Comparison of ENCODE assay signal across 8 mouse cellular contexts in the genomic region with DNA sequence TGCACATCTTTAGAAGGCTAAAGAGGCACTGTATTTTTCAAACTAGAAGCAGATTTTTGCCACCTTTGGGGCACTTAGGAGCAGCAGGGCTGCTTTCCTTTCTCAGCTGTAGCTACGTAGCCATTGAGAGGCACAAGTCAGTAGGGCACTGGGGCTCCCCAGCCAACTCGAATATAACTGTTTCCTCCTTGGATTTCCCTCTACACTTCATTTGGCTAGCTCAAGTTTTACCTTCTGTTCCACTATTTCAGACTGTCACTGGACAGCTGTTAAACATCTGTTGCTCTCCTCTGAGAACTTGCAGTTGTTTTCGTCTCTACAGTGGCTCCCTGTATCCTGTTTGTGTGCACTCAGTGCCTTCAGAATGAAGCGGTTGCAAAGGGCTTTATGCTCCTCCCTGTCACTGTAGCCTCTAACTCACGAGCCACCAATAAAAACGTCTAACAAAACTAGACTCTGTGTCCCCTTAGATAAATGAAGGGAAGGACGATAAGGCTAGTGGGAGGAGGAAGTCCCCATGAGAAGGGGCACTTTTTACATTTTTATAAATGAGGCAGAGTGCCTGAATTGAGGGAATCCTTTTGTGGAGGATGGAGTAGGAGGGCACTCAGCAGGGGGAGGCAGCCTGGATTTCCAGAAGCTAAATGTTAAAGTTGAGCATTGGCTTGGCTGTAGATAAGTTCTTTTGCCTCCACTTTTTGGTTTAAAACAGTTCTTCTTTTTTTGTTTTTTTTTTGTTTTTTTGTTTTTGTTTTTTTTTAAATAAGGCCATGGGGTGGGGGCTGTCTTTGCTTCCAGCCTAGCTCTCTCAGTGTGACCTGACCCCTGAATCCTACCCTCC. TPM values are rescaled to one million over a fixed set of nuclear protein-coding genes. Genes with fewer than 3 reads are reported as not detected.
DNase-seq lines count a peak whose midpoint lies in the region; ATAC-seq and TF ChIP-seq lines count a peak whose summit lies in the region.

No protein-coding gene starts in this region.

- 13% methylated on average over 7 of the region's 7 CpGs for WGBS in heart, postnatal 0 days
- 6% methylated on average over 7 of the region's 7 CpGs for WGBS in limb, embryonic 14.5 days
- 23% methylated on average over 7 of the region's 7 CpGs for WGBS in small intestine, adult 2 months

- no peak overlapping the region for H3K9ac ChIP-seq in heart, postnatal 0 days (replicated peaks; ENCODE audit: low read depth, low read length)
- H3K9ac ChIP-seq in limb, embryonic 14.5 days (ENCODE audit: low read depth, low read length, severe bottlenecking), result no peak overlapping the region

- intact Hi-C loops in gastrocnemius, postnatal 36 days (cut with DNase I), result no loop called here

- H3K9me3 ChIP-seq in heart, postnatal 0 days (replicated peaks; ENCODE audit: control insufficient read depth, low read length), result no peaks in the 10 kb centered on the region
- no peaks in the 10 kb centered on the region for H3K9me3 ChIP-seq in limb, embryonic 14.5 days (ENCODE audit: control insufficient read depth, low read length)

- TF ChIP-seq EP300 in heart, postnatal 0 days (IDR thresholded peaks at IDR 0.05; ENCODE audit: low read depth), result no peak

- H3K4me3 ChIP-seq in brown adipose tissue, adult 24 weeks (ENCODE audit: insufficient read depth, low read depth, low read length), result no peak overlapping the region
- no peak overlapping the region for H3K4me3 ChIP-seq in heart, postnatal 0 days (ENCODE audit: low read depth, low read length)
- H3K4me3 ChIP-seq in limb, embryonic 14.5 days (replicated peaks; ENCODE audit: low read length), result no peak overlapping the region
- H3K4me3 ChIP-seq in small intestine, adult 2 months (ENCODE audit: low read depth, low read length), result no peak overlapping the region

- H3K27me3 ChIP-seq in heart, postnatal 0 days (ENCODE audit: control insufficient read depth, insufficient read depth, low read length), result no peaks in the 10 kb centered on the region
- no peaks in the 10 kb centered on the region for H3K27me3 ChIP-seq in limb, embryonic 14.5 days (ENCODE audit: control insufficient read depth, insufficient read depth, low read length)
- H3K27me3 ChIP-seq in small intestine, adult 2 months (ENCODE audit: control insufficient read depth, insufficient read depth, low read length), result no peaks in the 10 kb centered on the region

- H3K4me2 ChIP-seq in heart, postnatal 0 days (ENCODE audit: low read depth, low read length), result no peak overlapping the region
- peak overlapping the region; percentile 0; the same call in 1 of the 2 replicates for H3K4me2 ChIP-seq in limb, embryonic 14.5 days (replicated peaks; ENCODE audit: low read depth, low read length, severe bottlenecking)

- H3K36me3 ChIP-seq in heart, postnatal 0 days (replicated peaks; ENCODE audit: control insufficient read depth, insufficient read depth, low read length), result 0 out of 2 replicates have a peak, but pooled peaks cover 8% of the 10 kb centered on the region
- no peaks in the 10 kb centered on the region for H3K36me3 ChIP-seq in limb, embryonic 14.5 days (ENCODE audit: control insufficient read depth, insufficient read depth, low read length)
- no peaks in the 10 kb centered on the region for H3K36me3 ChIP-seq in small intestine, adult 2 months (ENCODE audit: control insufficient read depth, insufficient read depth, low read length)

- no peak for TF ChIP-seq CTCF in heart, postnatal 0 days (IDR thresholded peaks at IDR 0.05; ENCODE audit: low read depth)
- no peak for TF ChIP-seq CTCF in small intestine, adult 2 months (IDR thresholded peaks at IDR 0.05; ENCODE audit: extremely low read depth, insufficient read length, insufficient replicate concordance, low read depth, low read length)

- H3K27ac ChIP-seq in brown adipose tissue, adult 24 weeks (replicated peaks; ENCODE audit: low read depth, low read length), result peak overlapping the region; percentile 59
- H3K27ac ChIP-seq in heart, postnatal 0 days (ENCODE audit: low read depth), result peak overlapping the region; percentile 87
- peak overlapping the region; percentile 90 for H3K27ac ChIP-seq in limb, embryonic 14.5 days (replicated peaks; ENCODE audit: low read depth, low read length)
- H3K27ac ChIP-seq in small intestine, adult 2 months (ENCODE audit: insufficient read depth, low read depth, low read length), result peak overlapping the region; percentile 54

- H3K4me1 ChIP-seq in brown adipose tissue, adult 24 weeks (ENCODE audit: control insufficient read depth, insufficient read depth, insufficient read length, low read length), result peaks cover 47% of the 10 kb centered on the region
- peaks cover 56% of the 10 kb centered on the region for H3K4me1 ChIP-seq in heart, postnatal 0 days (ENCODE audit: control insufficient read depth, insufficient read depth)
- H3K4me1 ChIP-seq in limb, embryonic 14.5 days (ENCODE audit: control insufficient read depth, insufficient read depth, low read length), result peaks cover 53% of the 10 kb centered on the region
- H3K4me1 ChIP-seq in small intestine, adult 2 months (ENCODE audit: control insufficient read depth, insufficient read depth, insufficient read length, low read length), result peaks cover 8% of the 10 kb centered on the region; the same call in 1 of the 2 replicates

- no peak for TF ChIP-seq POLR2A in limb, embryonic 14.5 days (IDR thresholded peaks at IDR 0.05; ENCODE audit: borderline replicate concordance, extremely low read depth, insufficient read depth, insufficient read length)
- TF ChIP-seq POLR2A in small intestine, adult 2 months (IDR thresholded peaks at IDR 0.05; ENCODE audit: low read depth, low read length), result no peak

- peak; percentile 68 for DNase-seq in CD4-positive, CD25-positive, alpha-beta regulatory T cell, adult 2 months (ENCODE audit: low read depth, low spot score)
- peak; percentile 64 for DNase-seq in heart, postnatal 0 days (ENCODE audit: low spot score)
- peak; percentile 84 for DNase-seq in limb, embryonic 14.5 days (ENCODE audit: low spot score)
- no peak for DNase-seq in retina, embryonic 14.5 days (ENCODE audit: low spot score)
- no peak for DNase-seq in Muller cell, postnatal 12 days (ENCODE audit: inconsistent ontology term)
- no peak for DNase-seq in gastrocnemius, postnatal 36 days

- ATAC-seq in heart, postnatal 0 days (ENCODE audit: insufficient read depth, low read depth), result peak; percentile 53
- peak; percentile 73 for ATAC-seq in limb, embryonic 14.5 days (ENCODE audit: low FRiP score, low read depth)

RNA-seq across cellular contexts. Expression of gene Cyth3, which starts 32.6 kb away (rescaled TPM):
- 11.9 and 13.7 TPM in 2 replicates for polyA plus RNA-seq in brown adipose tissue, adult 24 weeks (2012; ENCODE audit: insufficient read depth, insufficient read length, missing spikeins)
- total RNA-seq in heart, postnatal 0 days (2014; rRNA removed; ENCODE audit: low replicate concordance), result 84.1 and 115 TPM in 2 replicates
- 42.8 and 45.2 TPM in 2 replicates for polyA plus RNA-seq in heart, postnatal 0 days (2015; fragmentation: Nextera tagmentation; extraction: Ambion mirVana)
- polyA plus RNA-seq in limb, embryonic 14.5 days (2012; rRNA removed), result 50.6 and 52.9 TPM in 2 replicates
- 60.5 and 67.7 TPM in 2 replicates for polyA plus RNA-seq in limb, embryonic 14.5 days (2014; fragmentation: Nextera tagmentation; extraction: Ambion mirVana)
- polyA plus RNA-seq in small intestine, adult 2 months (2012; rRNA removed), result 6.4 and 10.3 TPM in 2 replicates
- total RNA-seq in gastrocnemius, postnatal 36 days (2021), result 10 to 100 TPM; 12.2 to 13.8 TPM

Comparison
In these comparisons a context has a peak if more than half of its experiments do, and no peak if none do; other contexts are left out.
1. DNase-seq: peak in CD4-positive, CD25-positive, alpha-beta regulatory T cell, adult 2 months (single experiment), heart, postnatal 0 days (single experiment) and limb, embryonic 14.5 days (single experiment); none in retina, embryonic 14.5 days (single experiment), Muller cell, postnatal 12 days (single experiment) and gastrocnemius, postnatal 36 days (0 of 2).
2. Peak in every context shown above with its lines, with median percentiles within 50 percentile points of each other: H3K27ac ChIP-seq.